Mouse (Mus musculus) gastrocnemius, adult 2 months (tissue): ENCODE data around the gene Nwd1. TPM values are rescaled to one million over a fixed set of nuclear protein-coding genes. Genes with fewer than 3 reads are reported as not detected.
A peak's percentile ranks its signal among the peaks of the same experiment; 100 is the strongest.

Source experiments
- DNase-seq: peaks from one replicate; pipeline ENCODE4 v3.0.0; 2022
- H3K27ac ChIP-seq: fragments of 200-600 bp; 2 replicates; pipeline ENCODE4 v1.8.1; 2022; ENCODE audit warnings: mild to moderate bottlenecking
- H3K4me3 ChIP-seq: fragments of 200-600 bp; 2 replicates; pipeline ENCODE4 v1.8.1; 2022; ENCODE audit warnings: mild to moderate bottlenecking, moderate library complexity
- CTCF ChIP-seq: fragments of 200-600 bp; IDR thresholded peaks from 2 replicates; pipeline ENCODE4 v1.8.1; 2022; ENCODE audit warnings: antibody characterized with exemption, mild to moderate bottlenecking, moderate library complexity
- intact Hi-C: fragments of 180-260 bp; cut with DNase I; formaldehyde crosslinking; loops from one replicate; pipeline ENCODE4 v1.15.1; 2025
- long read RNA-seq, 2 experiments: library from polyadenylated mRNA; stranded (forward); transcript quantifications; one replicate each; pipeline ENCODE4 v2.0.0; 2021
- total RNA-seq, 2 experiments: library from RNA; stranded (reverse); gene quantifications; 2 replicates each; pipeline ENCODE4 v1.2.3; 2021

Gene Nwd1
- total RNA-seq, result 1 to 10 TPM; 1.2 to 2.0 TPM
- long read RNA-seq, experiment 1, result 0 reads
- long read RNA-seq, experiment 2, result 0 reads

- intact Hi-C loops, result no loop called here
- Histone ChIP-seq H3K27ac (no peak within 1 kb of the TSS), H3K4me3 (peak within 1 kb of the TSS; percentile 50)
- no peak for TF ChIP-seq CTCF
- DNase-seq, result peak; percentile 78
Measured at GRCm38 (mm10) chr8:72646060-72646767, at the start of gene Nwd1. Gene Nwd1, plus strand, starts transcription at chr8:72646711.

GRCm38 (mm10) chr8:72642885-72643284, 3.6 kb upstream of the Nwd1 start:
- intact Hi-C loops, result no loop called here
- no peak overlapping the region for H3K4me3 ChIP-seq
- DNase-seq, result no peak
- TF ChIP-seq CTCF, result no peak
- no peak overlapping the region for H3K27ac ChIP-seq

- no peak overlapping the region for H3K27ac ChIP-seq
- TF ChIP-seq CTCF, result peak; percentile 28; the same call in 1 of the 2 replicates
- H3K4me3 ChIP-seq, result no peak overlapping the region
- no peak for DNase-seq
- intact Hi-C loops, result no loop called here
Measured at GRCm38 (mm10) chr8:72644601-72645000, 1.9 kb upstream of the Nwd1 start.

GRCm38 (mm10) chr8:72646768-72647143, 245 bp downstream of the Nwd1 start:
- intact Hi-C loops, result no loop called here
- no peak for DNase-seq
- Histone ChIP-seq H3K27ac (no peak overlapping the region), H3K4me3 (peak overlapping the region; percentile 50)
- TF ChIP-seq CTCF, result no peak

- no peak overlapping the region for H3K4me3 ChIP-seq
- TF ChIP-seq CTCF, result no peak
- intact Hi-C loops, result no loop called here
- DNase-seq, result no peak
- no peak overlapping the region for H3K27ac ChIP-seq
Measured at GRCm38 (mm10) chr8:72650697-72651096, 4.2 kb downstream of the Nwd1 start.

GRCm38 (mm10) chr8:72654565-72655521, 8.3 kb downstream of the Nwd1 start:
- Histone ChIP-seq H3K27ac (no peak overlapping the region), H3K4me3 (no peak overlapping the region)
- intact Hi-C loops, result no loop called here
- TF ChIP-seq CTCF, result no peak
- DNase-seq, result no peak

GRCm38 (mm10) chr8:72655522-72655912, 9.0 kb downstream of the Nwd1 start:
- no peak overlapping the region for H3K4me3 ChIP-seq
- no peak for TF ChIP-seq CTCF
- no peak for DNase-seq
- intact Hi-C loops, result no loop called here
- no peak overlapping the region for H3K27ac ChIP-seq

- Histone ChIP-seq H3K27ac (no peak overlapping the region), H3K4me3 (no peak overlapping the region)
- intact Hi-C loops, result no loop called here
- DNase-seq, result no peak
- TF ChIP-seq CTCF, result peak; percentile 13; the same call in 1 of the 2 replicates
Measured at GRCm38 (mm10) chr8:72659967-72660366, 13.5 kb downstream of the Nwd1 start.

- H3K27ac ChIP-seq, result no peak overlapping the region
- intact Hi-C loops, result no loop called here
- H3K4me3 ChIP-seq, result no peak overlapping the region
- no peak for TF ChIP-seq CTCF
- no peak for DNase-seq
Measured at GRCm38 (mm10) chr8:72664107-72664652, 17.7 kb downstream of the Nwd1 start.

GRCm38 (mm10) chr8:72664757-72665156, 18.2 kb downstream of the Nwd1 start:
- Histone ChIP-seq H3K4me3 (no peak overlapping the region), H3K27ac (0 out of 2 replicates have a peak overlapping the region, but pooled peaks have one; percentile 20)
- DNase-seq, result no peak
- intact Hi-C loops, result no loop called here
- no peak for TF ChIP-seq CTCF

GRCm38 (mm10) chr8:72665405-72665804, 18.9 kb downstream of the Nwd1 start:
- Histone ChIP-seq H3K27ac (no peak overlapping the region), H3K4me3 (no peak overlapping the region)
- intact Hi-C loops, result no loop called here
- no peak for DNase-seq
- no peak for TF ChIP-seq CTCF

- Histone ChIP-seq H3K4me3 (no peak overlapping the region), H3K27ac (no peak overlapping the region)
- TF ChIP-seq CTCF, result no peak
- intact Hi-C loops, result no loop called here
- DNase-seq, result no peak
Measured at GRCm38 (mm10) chr8:72668925-72669324, 22.4 kb downstream of the Nwd1 start.

GRCm38 (mm10) chr8:72672802-72673201, 26.3 kb downstream of the Nwd1 start:
- intact Hi-C loops, result no loop called here
- TF ChIP-seq CTCF, result no peak
- H3K27ac ChIP-seq, result no peak overlapping the region
- no peak for DNase-seq
- H3K4me3 ChIP-seq, result no peak overlapping the region
